Mouse (Mus musculus) midbrain, embryonic 13.5 days (tissue): ENCODE data around the gene Svs2. TPM values are rescaled to one million over a fixed set of nuclear protein-coding genes. Genes with fewer than 3 reads are reported as not detected.
"Not testable (repeated sequence)": the region's sequence is repeated elsewhere in the genome, so short reads cannot be mapped to it uniquely, and the experiment has no call there.

Experiments used
- ATAC-seq: fragments of 200-750 bp; cut with Nextera tagmentation; 2 replicates; pipeline ENCODE4 v1.8.0; 2017; ENCODE audit warnings: mild to moderate bottlenecking, moderate TSS enrichment, moderate library complexity
- H3K27ac ChIP-seq: fragments of 300-500 bp; sonication (generic); 2 replicates; pipeline ENCODE4 v1.5.1; 2015; ENCODE audit warnings: inconsistent platforms, mild to moderate bottlenecking, moderate library complexity
- H3K27me3 ChIP-seq: fragments of 300-500 bp; sonication (generic); 2 replicates; pipeline ENCODE4 v1.6.1; 2015; ENCODE audit warnings: mild to moderate bottlenecking, inconsistent platforms
- H3K36me3 ChIP-seq: fragments of 300-500 bp; sonication (generic); 2 replicates; pipeline ENCODE4 v1.6.1; 2015; ENCODE audit warnings: mild to moderate bottlenecking, inconsistent platforms
- H3K4me1 ChIP-seq: fragments of 300-500 bp; sonication (generic); replicated peaks from 2 replicates; pipeline ENCODE4 v1.6.1; 2015; ENCODE audit warnings: inconsistent platforms
- H3K4me2 ChIP-seq: fragments of 300-500 bp; sonication (generic); replicated peaks from 2 replicates; pipeline ENCODE4 v1.6.1; 2015; ENCODE audit warnings: moderate library complexity, mild to moderate bottlenecking, inconsistent platforms
- H3K4me3 ChIP-seq: fragments of 300-500 bp; sonication (generic); replicated peaks from 2 replicates; pipeline ENCODE4 v1.5.1; 2015; ENCODE audit warnings: mild to moderate bottlenecking, inconsistent platforms
- H3K9ac ChIP-seq: fragments of 300-500 bp; sonication (generic); replicated peaks from 2 replicates; pipeline ENCODE4 v1.6.1; 2015; ENCODE audit warnings: mild to moderate bottlenecking, inconsistent platforms
- H3K9me3 ChIP-seq: fragments of 300-500 bp; sonication (generic); 2 replicates; pipeline ENCODE4 v1.6.1; 2016; ENCODE audit warnings: mild to moderate bottlenecking, inconsistent platforms
- WGBS: fragments of 180-500 bp; shearing (Covaris S2); methylation state at CpG from one replicate; pipeline ENCODE4 v1.1.7; 2015; 5-methylcytosine and 5-hydroxymethylcytosine counted together
- polyA plus RNA-seq: library from polyadenylated mRNA; unstranded; fragments of >200 nt; fragmentation: Nextera tagmentation; extraction: Ambion mirVana; gene quantifications from 2 replicates; pipeline ENCODE4 v1.2.1, GENCODE M21; 2015

Svs2 gene
- polyA plus RNA-seq: not detected in 2 replicates

DNA sequence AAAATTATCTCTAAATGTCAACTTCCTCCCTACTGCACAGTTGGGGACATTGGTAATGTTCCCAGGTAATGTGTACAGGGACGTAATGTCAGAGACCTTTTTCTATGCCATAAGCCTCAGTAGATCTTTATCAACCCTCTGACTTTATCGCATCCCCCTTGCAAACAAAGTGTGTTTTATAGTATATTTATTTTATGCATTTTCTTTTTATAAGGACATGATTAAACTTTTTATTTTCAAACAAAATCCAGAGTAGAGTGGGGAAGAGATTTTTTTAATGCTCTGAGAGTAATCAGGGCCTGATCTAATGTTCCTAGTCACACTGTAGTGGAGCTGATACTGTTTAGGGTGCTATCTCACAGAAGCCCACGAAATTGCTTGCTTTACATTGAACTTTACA, at the start of gene Svs2:
Gene Svs2, minus strand, starts transcription at position 101 of the 400 bp plus-strand sequence.
- no peak within 1 kb of the TSS for H3K9ac ChIP-seq
- H3K36me3 ChIP-seq: no peaks in the 10 kb centered on the region
- WGBS: 87% methylated on average over 3 of the region's 3 CpGs
- no peaks in the 10 kb centered on the region for H3K9me3 ChIP-seq
- no peak within 1 kb of the TSS for H3K4me2 ChIP-seq
- no peak within 1 kb of the TSS for H3K4me3 ChIP-seq
- no peak within 1 kb of the TSS for H3K27ac ChIP-seq
- ATAC-seq: no peak
- H3K4me1 ChIP-seq: no peaks in the 10 kb centered on the region
- no peaks in the 10 kb centered on the region for H3K27me3 ChIP-seq

GRCm38 (mm10) chr2:164278359-164278758, 40.1 kb upstream of the Svs2 start, which contains the start of gene Svs4:
Gene Svs4, minus strand, starts transcription at chr2:164278459.
- 95% methylated on average over 4 of the region's 4 CpGs for WGBS
- Histone ChIP-seq H3K9me3 (no peaks in the 10 kb centered on the region), H3K4me1 (no peaks in the 10 kb centered on the region), H3K27me3 (no peaks in the 10 kb centered on the region), H3K27ac (no peak within 1 kb of the TSS), H3K36me3 (no peaks in the 10 kb centered on the region), H3K4me3 (no peak within 1 kb of the TSS), H3K9ac (no peak within 1 kb of the TSS), H3K4me2 (no peak within 1 kb of the TSS)
- no peak for ATAC-seq

DNA sequence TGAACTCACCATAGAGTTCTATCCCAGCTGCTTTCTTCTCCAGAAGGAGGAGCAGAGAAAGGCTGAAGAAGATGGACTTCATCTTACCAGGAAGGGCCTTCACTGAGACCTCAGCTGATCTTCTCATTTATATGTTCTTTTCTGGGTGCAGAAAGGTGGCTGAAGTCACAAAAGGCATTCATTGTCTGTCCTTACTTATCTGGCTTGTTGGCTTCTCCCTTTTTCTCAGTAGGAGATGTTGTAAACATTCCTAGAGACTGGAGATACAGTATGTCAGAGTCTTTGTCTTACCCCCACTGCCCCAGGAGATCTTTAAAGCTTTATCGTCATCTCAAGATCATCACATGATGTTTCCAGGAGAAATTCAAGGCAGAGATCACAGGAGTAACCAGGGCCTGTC, 18.3 kb upstream of the Svs2 start, which contains the start of gene Svs3b:
Gene Svs3b, minus strand, starts transcription at position 101 of the 400 bp plus-strand sequence.
- not testable (repeated sequence) for H3K4me2 ChIP-seq, ATAC-seq, H3K4me1 ChIP-seq, H3K36me3 ChIP-seq, H3K27ac ChIP-seq, H3K4me3 ChIP-seq, H3K27me3 ChIP-seq, H3K9me3 ChIP-seq, H3K9ac ChIP-seq
- 85% methylated on average over 1 of the region's 1 CpGs for WGBS

- H3K4me1 ChIP-seq: no peaks in the 10 kb centered on the region
- no peak overlapping the region for H3K4me3 ChIP-seq
- H3K27ac ChIP-seq: no peak overlapping the region
- WGBS: 93% methylated on average over 8 of the region's 8 CpGs
- H3K36me3 ChIP-seq: no peaks in the 10 kb centered on the region
- no peak for ATAC-seq
- H3K9me3 ChIP-seq: no peaks in the 10 kb centered on the region
- no peak overlapping the region for H3K9ac ChIP-seq
- no peak overlapping the region for H3K4me2 ChIP-seq
- no peaks in the 10 kb centered on the region for H3K27me3 ChIP-seq
Observed at GRCm38 (mm10) chr2:164232671-164233070, 5.6 kb downstream of the Svs2 start.

GRCm38 (mm10) chr2:164228361-164229070, 9.8 kb downstream of the Svs2 start:
- no peak for ATAC-seq
- no peak overlapping the region for H3K27ac ChIP-seq
- H3K9me3 ChIP-seq: no peaks in the 10 kb centered on the region
- H3K9ac ChIP-seq: no peak overlapping the region
- WGBS: 85% methylated on average over 8 of the region's 8 CpGs
- H3K27me3 ChIP-seq: no peaks in the 10 kb centered on the region
- no peaks in the 10 kb centered on the region for H3K4me1 ChIP-seq
- H3K4me2 ChIP-seq: no peak overlapping the region
- no peak overlapping the region for H3K4me3 ChIP-seq
- no peaks in the 10 kb centered on the region for H3K36me3 ChIP-seq

DNA sequence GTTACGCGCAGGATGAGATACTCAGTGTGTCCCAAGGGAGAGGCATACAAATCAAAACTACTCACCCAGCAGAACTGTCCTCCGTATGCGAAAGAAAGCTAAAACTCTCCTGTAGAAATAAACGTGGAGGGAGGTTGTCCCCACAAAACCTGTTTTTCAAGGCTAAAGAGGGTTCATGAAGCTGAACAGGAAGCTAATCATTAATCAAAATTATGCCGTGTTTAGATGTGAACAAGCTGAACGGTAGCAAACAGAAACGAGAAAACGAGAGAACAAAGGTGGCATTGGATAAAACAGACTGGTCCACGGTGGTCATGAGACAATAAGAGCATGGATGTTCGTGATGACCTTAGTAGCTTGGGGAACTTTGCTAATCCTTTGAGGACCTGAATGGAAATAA, 16.7 kb downstream of the Svs2 start, which contains the start of gene Wfdc15b:
Gene Wfdc15b, minus strand, starts transcription at position 139 of the 400 bp plus-strand sequence.
- Histone ChIP-seq H3K4me3 (no peak within 1 kb of the TSS), H3K9me3 (no peaks in the 10 kb centered on the region), H3K9ac (no peak within 1 kb of the TSS), H3K4me2 (no peak within 1 kb of the TSS), H3K27me3 (no peaks in the 10 kb centered on the region), H3K4me1 (no peaks in the 10 kb centered on the region), H3K27ac (no peak within 1 kb of the TSS), H3K36me3 (no peaks in the 10 kb centered on the region)
- ATAC-seq: no peak
- 89% methylated on average over 11 of the region's 11 CpGs for WGBS

DNA sequence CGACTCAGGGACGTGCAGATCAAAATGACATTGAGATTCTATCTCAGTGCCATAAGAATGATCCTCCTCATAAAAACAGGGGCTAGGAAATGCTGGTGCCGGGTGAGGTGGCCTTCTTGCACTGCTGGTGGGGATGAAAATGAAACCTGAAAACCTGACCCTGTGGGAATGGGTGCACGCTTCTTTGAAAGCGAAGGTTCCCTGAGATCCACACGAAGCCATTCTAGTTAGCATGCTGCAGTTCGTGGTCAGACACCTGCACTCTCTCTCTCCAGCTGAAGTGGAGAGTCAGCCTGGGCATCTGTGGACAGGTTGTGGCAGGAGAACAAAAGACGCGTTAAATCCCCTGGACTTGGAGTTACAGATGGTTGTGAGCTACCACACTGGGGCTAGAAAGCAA, 19.0 kb downstream of the Svs2 start:
- WGBS: 88% methylated on average over 9 of the region's 9 CpGs
- H3K27me3 ChIP-seq: no peaks in the 10 kb centered on the region
- H3K36me3 ChIP-seq: no peaks in the 10 kb centered on the region
- H3K4me3 ChIP-seq: no peak overlapping the region
- H3K4me2 ChIP-seq: no peak overlapping the region
- H3K9me3 ChIP-seq: no peaks in the 10 kb centered on the region
- no peak overlapping the region for H3K9ac ChIP-seq
- no peaks in the 10 kb centered on the region for H3K4me1 ChIP-seq
- no peak for ATAC-seq
- H3K27ac ChIP-seq: no peak overlapping the region

- WGBS: 86% methylated on average over 5 of the region's 5 CpGs
- no peak overlapping the region for H3K4me2 ChIP-seq
Observed at GRCm38 (mm10) chr2:164212711-164213110, 25.6 kb downstream of the Svs2 start.

DNA sequence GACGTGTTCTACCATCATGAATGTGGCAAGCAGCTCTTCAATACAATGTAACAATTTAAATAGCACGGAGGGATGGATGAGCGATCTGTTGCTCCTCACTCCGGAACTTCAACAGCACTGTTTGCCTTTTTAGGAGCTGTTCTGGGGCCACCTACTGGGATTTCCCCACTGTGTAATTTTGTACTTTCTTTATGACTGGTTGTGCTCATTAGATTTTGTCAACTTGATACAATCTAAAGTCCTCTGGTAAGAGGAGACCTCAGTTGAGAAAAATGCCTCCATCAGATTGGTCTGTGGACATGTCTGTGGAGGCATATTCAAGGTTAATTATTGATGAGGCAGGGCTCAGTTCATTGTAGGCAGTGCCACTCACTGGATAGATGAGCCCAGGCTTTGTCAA, 27.4 kb downstream of the Svs2 start:
- H3K27ac ChIP-seq: no peak overlapping the region
- WGBS: 85% methylated on average over 4 of the region's 4 CpGs
- no peak overlapping the region for H3K9ac ChIP-seq
- H3K27me3 ChIP-seq: no peaks in the 10 kb centered on the region
- ATAC-seq: no peak
- H3K9me3 ChIP-seq: no peaks in the 10 kb centered on the region
- H3K36me3 ChIP-seq: no peaks in the 10 kb centered on the region
- H3K4me3 ChIP-seq: no peak overlapping the region
- no peak overlapping the region for H3K4me2 ChIP-seq
- H3K4me1 ChIP-seq: no peaks in the 10 kb centered on the region

More at GRCm38 (mm10) chr2:164212711-164213110, 25.6 kb downstream of the Svs2 start:
- Histone ChIP-seq H3K4me3 (no peak overlapping the region), H3K4me1 (no peaks in the 10 kb centered on the region), H3K27me3 (no peaks in the 10 kb centered on the region), H3K27ac (no peak overlapping the region), H3K36me3 (no peaks in the 10 kb centered on the region), H3K9me3 (no peaks in the 10 kb centered on the region), H3K9ac (no peak overlapping the region)
- ATAC-seq: no peak

GRCm38 (mm10) chr2:164206676-164207075, 31.6 kb downstream of the Svs2 start:
- Histone ChIP-seq H3K9me3 (no peaks in the 10 kb centered on the region), H3K4me2 (no peak overlapping the region), H3K36me3 (no peaks in the 10 kb centered on the region), H3K4me1 (no peaks in the 10 kb centered on the region), H3K27me3 (no peaks in the 10 kb centered on the region), H3K4me3 (no peak overlapping the region), H3K9ac (no peak overlapping the region), H3K27ac (no peak overlapping the region)
- WGBS: 84% methylated on average over 4 of the region's 4 CpGs
- ATAC-seq: no peak

- H3K27me3 ChIP-seq, H3K4me3 ChIP-seq, H3K9ac ChIP-seq, H3K9me3 ChIP-seq, H3K36me3 ChIP-seq, H3K27ac ChIP-seq, H3K4me1 ChIP-seq, H3K4me2 ChIP-seq, ATAC-seq: not testable (repeated sequence)
- WGBS: 88% methylated on average over 10 of the region's 10 CpGs
Observed at GRCm38 (mm10) chr2:164206011-164206410, 32.3 kb downstream of the Svs2 start.

GRCm38 (mm10) chr2:164199626-164200327, 38.5 kb downstream of the Svs2 start, which contains the start of gene Wfdc15a:
Gene Wfdc15a, minus strand, starts transcription at chr2:164200130.
- H3K36me3 ChIP-seq: no peaks in the 10 kb centered on the region
- ATAC-seq: no peak
- 76% methylated on average over 20 of the region's 20 CpGs for WGBS
- no peak within 1 kb of the TSS for H3K4me3 ChIP-seq
- no peak within 1 kb of the TSS for H3K9ac ChIP-seq
- no peak within 1 kb of the TSS for H3K4me2 ChIP-seq
- no peaks in the 10 kb centered on the region for H3K4me1 ChIP-seq
- no peak within 1 kb of the TSS for H3K27ac ChIP-seq
- no peaks in the 10 kb centered on the region for H3K9me3 ChIP-seq
- H3K27me3 ChIP-seq: no peaks in the 10 kb centered on the region
